Mouse (Mus musculus) T-helper 2 cell (primary cell): ENCODE data around the gene Gtpbp3.

Source experiments
- in situ Hi-C: fragments of 300-600 bp; cut with MboI, MseI; formaldehyde crosslinking; loops from one replicate; pipeline ENCODE4 v1.15.1; 2025; ENCODE audit warnings: high pct_unique_total_duplicates

Gene Gtpbp3

DNA sequence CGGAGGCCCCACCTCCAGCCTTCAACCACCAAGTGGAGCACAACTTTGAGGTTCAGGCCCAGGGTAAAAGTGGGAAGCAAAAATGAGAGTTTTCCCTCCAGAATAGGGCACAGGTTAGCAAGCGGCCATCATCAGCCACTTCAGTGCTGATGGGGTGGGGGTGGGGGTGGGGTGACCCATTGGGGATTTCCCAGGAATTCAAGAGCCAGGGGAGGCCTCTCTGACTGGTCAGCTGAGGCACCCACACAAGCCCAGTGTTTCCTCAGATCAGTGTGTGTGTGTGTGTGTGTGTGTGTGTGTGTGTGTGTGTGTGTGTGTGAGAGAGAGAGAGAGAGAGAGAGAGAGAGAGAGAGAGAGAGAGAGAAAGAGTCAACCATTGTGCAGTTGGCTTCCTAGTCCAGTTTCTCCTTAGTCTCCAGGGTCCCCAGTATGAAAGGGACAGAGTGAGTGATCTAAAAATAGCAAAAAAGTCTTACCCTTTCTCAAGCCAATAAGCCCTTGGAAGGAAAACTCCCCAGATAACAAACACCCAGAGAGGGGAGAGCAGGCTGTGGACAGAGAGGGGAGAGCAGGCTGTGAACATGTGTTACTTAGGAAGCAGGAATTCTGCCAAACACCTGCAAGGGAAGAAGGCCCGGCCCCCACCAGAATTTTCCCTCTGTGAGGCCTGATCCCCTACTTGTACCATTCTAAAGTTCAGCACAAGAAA, 39.4 kb downstream of the Gtpbp3 start:
- in situ Hi-C loops = no loop called here

DNA sequence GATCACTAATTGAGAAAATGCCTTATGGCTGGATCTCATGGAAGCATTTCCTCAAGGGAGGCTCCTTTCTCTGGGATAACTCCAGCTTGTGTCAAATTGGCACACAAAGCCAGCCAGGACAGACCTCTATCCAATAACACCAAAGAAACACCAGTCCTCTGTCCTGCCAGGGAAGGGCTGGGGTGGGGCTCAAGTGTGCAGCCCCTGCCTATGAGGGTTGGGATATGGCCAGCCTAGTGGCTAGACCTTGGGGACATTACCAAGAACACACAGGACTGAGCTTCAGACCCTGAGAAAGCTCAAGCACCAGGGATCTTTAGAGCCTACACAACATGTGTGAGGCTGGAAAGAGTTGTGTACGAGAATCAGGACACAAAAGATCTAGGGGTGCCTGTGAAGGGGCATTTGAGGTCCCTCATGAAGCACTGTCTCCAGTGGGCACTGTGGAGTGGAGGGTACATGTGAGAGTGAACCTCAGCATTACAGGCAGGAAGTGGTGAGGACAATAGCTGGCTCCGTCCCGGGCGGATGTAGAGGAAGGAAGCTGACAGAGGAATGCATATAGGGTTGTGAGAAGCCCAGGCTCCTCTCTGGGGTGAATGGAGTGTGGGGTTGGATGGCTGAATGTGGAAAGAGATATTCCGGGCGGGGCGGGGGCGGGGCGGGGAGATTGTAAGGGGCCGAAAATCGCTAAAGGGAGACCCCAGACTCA, 40.6 kb downstream of the Gtpbp3 start:
- in situ Hi-C loops = no loop called here

DNA sequence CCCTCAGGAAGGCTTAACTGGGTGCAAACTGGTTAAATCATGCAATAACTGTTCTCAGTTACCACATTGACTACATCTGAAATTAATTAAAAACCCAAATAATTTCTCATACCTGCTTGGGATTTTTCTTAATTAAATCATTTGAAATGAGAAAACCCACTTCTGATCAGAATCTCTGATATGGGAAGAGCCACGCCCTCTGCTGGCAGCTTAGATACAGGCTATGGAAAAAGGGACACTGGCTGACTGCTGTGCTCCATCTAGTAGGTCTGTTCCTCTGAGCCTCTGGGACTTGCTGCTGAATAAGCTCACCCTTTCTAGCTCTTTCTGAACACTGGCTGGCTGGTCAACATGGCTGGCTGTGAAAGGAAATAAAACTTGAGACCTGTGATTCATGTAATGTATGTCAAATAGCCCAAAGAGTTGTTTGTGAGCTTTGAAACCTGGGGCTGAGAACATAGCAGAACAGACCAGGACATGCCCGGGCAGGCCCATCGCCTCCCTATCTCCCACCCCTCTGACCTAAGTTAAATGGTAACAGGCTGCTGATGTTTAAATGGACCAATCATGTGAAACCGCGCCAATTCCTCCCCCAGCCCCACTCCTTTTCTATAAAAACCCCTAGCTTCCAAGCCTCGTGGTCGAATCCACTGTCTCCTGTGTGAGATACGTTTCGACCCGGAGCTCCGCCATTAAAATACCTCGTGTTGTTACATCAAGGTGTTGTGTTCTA, 43.0 kb downstream of the Gtpbp3 start:
- in situ Hi-C loops = loop anchor here (10.0 kb wide), 1 partner anchor 1906 kb away; the partner anchor contains the start of gene Zfp868

DNA sequence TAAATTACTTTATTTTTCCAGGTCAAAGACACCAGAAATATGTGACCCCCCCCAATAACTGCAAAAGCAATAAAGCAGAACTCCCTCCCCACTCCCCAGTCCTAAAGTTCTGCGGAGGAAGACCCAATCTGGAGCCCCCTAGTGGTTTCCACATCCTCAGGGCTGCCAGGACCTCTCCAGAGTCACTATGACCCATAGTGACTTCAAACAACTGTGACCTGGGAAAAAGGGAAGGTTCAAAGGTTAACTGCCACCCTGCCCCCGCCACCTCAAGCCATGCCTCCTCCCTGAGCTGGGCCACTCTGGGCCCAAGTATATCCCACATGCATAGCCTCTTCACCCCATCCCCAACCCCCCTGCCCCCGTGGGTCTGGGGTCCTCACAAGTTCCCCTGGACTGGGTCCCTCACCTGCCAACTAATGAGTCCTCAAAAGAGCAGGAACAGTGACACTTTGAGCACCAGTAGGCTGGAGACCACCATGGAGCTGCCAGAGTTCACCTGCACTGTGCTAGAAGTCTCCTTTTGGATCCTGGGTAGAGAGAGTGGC, 46.4 kb downstream of the Gtpbp3 start:
- in situ Hi-C loops = loop anchor here (10.0 kb wide), 1 partner anchor 1910 kb away; the partner anchor contains the start of gene Zfp868

DNA sequence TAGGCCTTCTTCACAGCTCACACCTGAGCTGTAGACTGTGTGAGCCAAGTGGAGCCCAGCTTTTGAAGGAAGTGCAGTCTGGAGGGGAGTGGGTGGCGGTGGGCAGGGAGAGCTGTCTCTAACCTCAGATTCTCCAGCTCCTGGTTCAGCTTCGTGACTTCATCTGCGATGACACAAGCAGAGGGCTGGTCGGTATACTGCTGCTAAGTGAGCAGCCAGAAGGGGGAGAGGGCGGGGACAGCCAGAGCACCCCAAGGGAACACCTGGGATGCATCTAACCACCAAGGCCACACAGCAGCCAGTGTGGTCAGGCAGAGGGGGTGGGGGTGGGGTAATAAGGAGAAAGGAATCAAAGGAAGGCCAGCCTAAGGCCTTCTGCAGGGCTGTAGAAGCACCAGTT, 47.8 kb downstream of the Gtpbp3 start:
- in situ Hi-C loops = loop anchor here (5.0 to 10.0 kb wide), 2 partner anchors 48 to 1911 kb away; partner anchors contain the start of genes Ano8, Gtpbp3 and Zfp868

DNA sequence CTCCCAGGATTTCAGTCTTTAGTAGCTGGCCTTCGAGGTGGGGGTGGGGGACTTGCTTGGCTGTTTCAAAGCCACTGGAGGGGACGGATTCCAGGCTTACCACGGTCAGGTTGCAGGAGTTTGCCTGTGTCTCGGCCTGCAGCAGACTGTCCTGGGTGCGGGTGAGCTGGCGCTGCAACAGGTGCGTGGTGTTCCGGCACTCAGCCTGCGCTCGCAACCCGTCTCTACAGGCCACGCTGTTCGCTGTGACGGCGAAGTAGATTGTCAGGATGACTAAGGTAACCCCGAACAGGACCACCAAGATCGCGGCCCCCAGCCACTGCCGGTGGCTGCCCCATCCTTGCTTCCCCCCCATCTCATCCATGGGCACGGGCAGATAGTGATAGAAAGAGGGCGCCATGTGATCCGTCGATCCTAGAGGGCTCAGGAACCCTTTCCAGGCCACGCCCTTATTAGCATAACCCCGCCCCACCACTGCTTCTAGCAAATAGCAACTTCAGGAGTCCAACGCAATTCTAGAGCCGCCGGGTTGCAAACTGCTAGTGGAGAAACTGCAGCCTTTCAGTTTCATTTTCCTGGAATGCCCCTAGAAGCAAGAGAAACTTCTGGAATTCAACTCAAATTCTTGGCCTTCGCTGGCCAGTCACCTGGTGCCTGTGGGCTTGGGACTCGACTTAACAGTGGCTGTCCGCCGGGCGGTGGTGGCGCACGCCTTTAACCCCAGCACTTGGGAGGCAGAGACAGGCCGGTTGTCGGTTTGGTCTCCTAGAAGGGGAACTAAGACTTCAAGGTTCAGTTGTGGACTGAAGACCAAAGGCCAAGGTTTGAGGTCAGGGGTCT, 49.3 kb downstream of the Gtpbp3 start, which contains the start of gene Bst2:
Bst2 (minus strand) TSS at position 429 of the 840 bp plus-strand sequence.
- in situ Hi-C loops = loop anchor here (5.0 to 10.0 kb wide), 2 partner anchors 50 to 1912 kb away; partner anchors contain the start of genes Ano8, Gtpbp3 and Zfp868

DNA sequence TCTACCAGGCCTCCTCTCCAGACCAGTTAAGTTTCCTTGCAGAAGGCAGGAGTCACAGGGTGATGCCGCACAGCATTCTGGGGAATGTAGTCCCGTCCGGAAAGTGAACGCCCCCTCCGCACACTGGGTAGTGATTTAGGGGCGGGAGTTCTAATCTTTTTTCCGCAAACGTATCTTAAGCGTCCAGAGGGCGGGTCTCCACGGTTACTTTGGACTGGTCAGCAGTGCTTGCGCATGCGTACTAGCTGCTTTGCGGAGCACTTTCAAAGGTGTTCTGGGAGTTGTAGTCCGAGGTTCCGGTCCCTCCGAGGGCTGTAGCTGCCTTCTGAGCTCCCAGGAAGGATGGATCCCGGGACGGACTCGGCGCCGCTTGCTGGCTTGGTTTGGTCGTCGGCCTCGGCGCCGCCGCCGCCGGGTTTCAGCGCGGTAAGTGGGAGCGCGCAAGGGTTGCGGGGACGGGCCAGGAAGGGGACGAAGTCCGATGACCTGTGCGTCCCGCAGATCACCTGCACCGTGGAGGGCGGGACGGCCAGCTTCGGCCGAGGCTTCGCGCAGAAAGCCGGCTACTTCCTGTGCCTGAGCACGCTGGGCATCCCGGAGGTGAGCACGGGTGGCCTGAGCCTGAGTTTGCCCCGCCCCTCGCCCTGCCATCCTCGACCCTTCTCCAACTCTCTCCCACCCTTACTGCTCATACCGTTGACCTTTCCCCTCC, 54.9 kb downstream of the Gtpbp3 start, which contains the start of gene Mvb12a:
Mvb12a (plus strand) TSS at position 291 of the 712 bp plus-strand sequence.
- in situ Hi-C loops = no loop called here

DNA sequence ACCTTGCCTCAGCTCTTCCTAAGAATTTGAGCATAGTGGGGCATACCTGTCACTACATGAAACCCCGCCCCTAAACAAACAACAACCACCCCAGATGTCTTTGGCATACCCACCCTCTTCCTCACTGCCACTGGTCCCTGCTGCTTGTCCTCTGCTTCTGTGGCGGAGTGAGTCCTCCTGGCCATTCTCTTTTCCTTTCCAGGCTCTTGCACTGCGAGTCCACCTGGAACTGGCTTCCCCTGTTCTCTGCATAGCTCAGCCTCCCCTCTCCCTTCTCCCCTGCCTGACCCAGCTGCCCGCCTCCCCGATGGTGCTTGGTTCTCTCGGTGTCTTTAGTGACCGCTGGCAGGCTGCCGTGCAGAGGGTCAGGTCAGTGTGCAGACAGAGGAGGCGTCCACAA, 55.9 kb downstream of the Gtpbp3 start:
- in situ Hi-C loops = no loop called here

DNA sequence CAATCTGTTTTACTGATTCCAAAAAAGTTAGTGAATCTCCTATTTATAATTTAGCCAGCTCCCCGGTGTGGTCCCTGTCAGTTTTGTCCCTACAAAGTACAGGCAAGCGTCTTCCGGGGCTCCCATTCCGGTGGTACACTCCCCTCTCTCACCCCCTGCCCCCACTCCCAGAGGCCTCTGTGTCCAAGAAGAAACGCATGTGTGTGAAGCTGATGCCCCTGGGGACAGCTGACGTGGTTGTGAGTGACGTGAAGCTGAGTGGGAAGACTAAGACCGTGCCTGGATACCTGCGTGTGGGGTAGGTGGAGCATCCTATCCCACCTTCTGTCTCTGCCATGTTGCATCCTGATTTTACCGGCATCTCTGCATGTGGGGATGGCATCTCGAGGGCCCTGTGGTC, 57.1 kb downstream of the Gtpbp3 start:
- in situ Hi-C loops = no loop called here

DNA sequence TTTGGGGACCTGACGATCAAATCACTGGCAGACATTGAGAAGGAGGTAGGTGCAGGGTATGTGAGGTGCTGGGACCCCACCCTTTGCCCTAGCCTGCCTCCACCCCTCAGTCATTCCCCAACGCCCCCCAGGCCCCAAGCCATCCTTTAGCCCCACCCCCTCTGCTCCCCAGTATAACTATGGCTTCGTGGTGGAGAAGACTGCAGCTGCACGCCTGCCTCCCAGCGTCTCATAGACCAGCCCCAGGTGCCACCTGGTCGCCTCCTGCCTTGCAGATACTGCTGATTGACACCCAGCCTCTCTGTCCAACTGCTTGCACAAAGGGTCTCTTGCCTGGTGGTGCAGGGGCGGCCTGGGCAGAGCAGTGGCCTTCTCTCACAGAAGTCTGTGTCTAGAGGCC, 59.7 kb downstream of the Gtpbp3 start:
- in situ Hi-C loops = no loop called here
